Mouse (Mus musculus): Measurements from ENCODE around the gene Smarca2.
"Not testable (repeated sequence)": the region's sequence is repeated elsewhere in the genome, so short reads cannot be mapped to it uniquely, and the experiment has no call there.

Smarca2 gene

GRCm38 (mm10) chr19:26690516-26690915, 85.7 kb downstream of the Smarca2 start:
- DNase-seq (ENCODE audit: low spot score in 2 of 2), result no peak

GRCm38 (mm10) chr19:26697107-26697506, 92.3 kb downstream of the Smarca2 start:
- DNase-seq (ENCODE audit: low spot score in 2 of 2), result no peak

- DNase-seq (ENCODE audit: low spot score in 2 of 2), result no peak
Measured at GRCm38 (mm10) chr19:26704545-26705209, 99.8 kb downstream of the Smarca2 start.

GRCm38 (mm10) chr19:26706910-26707309, 102.1 kb downstream of the Smarca2 start:
- DNase-seq (ENCODE audit: low spot score in 2 of 2), result no peak

GRCm38 (mm10) chr19:26709095-26709494, 104.2 kb downstream of the Smarca2 start:
- no peak for DNase-seq (ENCODE audit: low spot score in 2 of 2)

- no peak for DNase-seq (ENCODE audit: low spot score in 2 of 2)
Measured at GRCm38 (mm10) chr19:26711268-26711667, 106.4 kb downstream of the Smarca2 start.

GRCm38 (mm10) chr19:26716217-26716616, 111.4 kb downstream of the Smarca2 start:
- DNase-seq (ENCODE audit: low spot score in 2 of 2), result no peak

GRCm38 (mm10) chr19:26718221-26718620, 113.4 kb downstream of the Smarca2 start:
- DNase-seq (ENCODE audit: low spot score in 2 of 2), result peak; percentile 35 to 42

GRCm38 (mm10) chr19:26719161-26719560, 114.3 kb downstream of the Smarca2 start:
- no peak for DNase-seq (ENCODE audit: low spot score in 2 of 2)

GRCm38 (mm10) chr19:26721741-26722140, 116.9 kb downstream of the Smarca2 start:
- DNase-seq (ENCODE audit: low spot score in 2 of 2), result no peak

- no peak for DNase-seq (ENCODE audit: low spot score in 2 of 2)
Measured at GRCm38 (mm10) chr19:26723899-26724298, 119.0 kb downstream of the Smarca2 start.

- no peak for DNase-seq (ENCODE audit: low spot score in 2 of 2)
Measured at GRCm38 (mm10) chr19:26724626-26725025, 119.8 kb downstream of the Smarca2 start.

GRCm38 (mm10) chr19:26727796-26728195, 122.9 kb downstream of the Smarca2 start:
- DNase-seq (ENCODE audit: low spot score in 2 of 2), result no peak

GRCm38 (mm10) chr19:26730486-26730885, 125.6 kb downstream of the Smarca2 start:
- no peak for DNase-seq (ENCODE audit: low spot score in 2 of 2)

- DNase-seq (ENCODE audit: low spot score in 2 of 2), result no peak
Measured at GRCm38 (mm10) chr19:26731121-26731520, 126.3 kb downstream of the Smarca2 start.

GRCm38 (mm10) chr19:26731809-26732208, 127.0 kb downstream of the Smarca2 start:
- no peak for DNase-seq (ENCODE audit: low spot score in 2 of 2)

- no peak for DNase-seq (ENCODE audit: low spot score in 2 of 2)
Measured at GRCm38 (mm10) chr19:26733055-26733454, 128.2 kb downstream of the Smarca2 start.

- peak in 1 of 2 experiments; percentile 16 for DNase-seq (ENCODE audit: low spot score in 2 of 2)
Measured at GRCm38 (mm10) chr19:26733546-26734100, 128.8 kb downstream of the Smarca2 start.

GRCm38 (mm10) chr19:26734704-26735109, 129.9 kb downstream of the Smarca2 start:
- no peak for DNase-seq (ENCODE audit: low spot score in 2 of 2)

GRCm38 (mm10) chr19:26745021-26745420, 140.2 kb downstream of the Smarca2 start:
- DNase-seq (ENCODE audit: low spot score in 2 of 2), result not testable (repeated sequence)

- no peak for DNase-seq (ENCODE audit: low spot score in 2 of 2)
Measured at GRCm38 (mm10) chr19:26745567-26745966, 140.7 kb downstream of the Smarca2 start.

GRCm38 (mm10) chr19:26746290-26746689, 141.4 kb downstream of the Smarca2 start:
- peak in 1 of 2 experiments; percentile 18 for DNase-seq (ENCODE audit: low spot score in 2 of 2)

GRCm38 (mm10) chr19:26746709-26747467, 142.0 kb downstream of the Smarca2 start:
- no peak for DNase-seq (ENCODE audit: low spot score in 2 of 2)
